Mouse (Mus musculus) thymus, postnatal 4 days (tissue): Measurements from ENCODE around the gene Pakap.

Experiments
- DNase-seq: peaks from one replicate; pipeline ENCODE4 v3.0.0; 2021

The Pakap gene

DNA sequence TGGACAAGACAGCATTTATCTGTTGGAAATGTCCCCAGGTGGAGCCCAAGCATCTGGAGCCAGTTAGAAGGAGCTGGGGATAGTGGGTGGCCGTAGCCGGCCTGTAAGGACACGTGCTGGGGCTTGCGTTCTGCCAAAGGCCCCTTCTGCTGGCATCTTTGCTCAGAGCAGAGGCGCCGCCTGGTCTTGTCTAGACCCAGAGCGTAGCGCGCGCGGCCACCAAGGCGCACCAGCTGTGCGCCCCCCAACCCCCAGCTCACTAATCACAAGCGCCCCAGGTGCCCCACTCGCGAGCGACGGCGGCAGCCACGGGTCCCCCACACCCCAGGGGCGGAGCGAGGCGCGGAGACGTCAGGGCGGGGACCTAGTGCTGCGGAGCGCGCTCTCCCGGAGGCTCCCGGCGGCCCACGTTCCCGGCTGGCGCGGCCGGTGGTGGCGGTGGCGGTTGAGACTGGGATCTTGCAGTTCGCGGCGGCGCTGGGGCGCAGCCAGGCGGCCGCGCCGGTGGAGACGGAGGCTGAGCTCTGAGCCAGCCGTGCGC is at the start of gene Pakap:
TSS of gene Pakap (plus strand) at position 514 of the 541 bp plus-strand sequence.
- DNase-seq: peak; percentile 44

DNA sequence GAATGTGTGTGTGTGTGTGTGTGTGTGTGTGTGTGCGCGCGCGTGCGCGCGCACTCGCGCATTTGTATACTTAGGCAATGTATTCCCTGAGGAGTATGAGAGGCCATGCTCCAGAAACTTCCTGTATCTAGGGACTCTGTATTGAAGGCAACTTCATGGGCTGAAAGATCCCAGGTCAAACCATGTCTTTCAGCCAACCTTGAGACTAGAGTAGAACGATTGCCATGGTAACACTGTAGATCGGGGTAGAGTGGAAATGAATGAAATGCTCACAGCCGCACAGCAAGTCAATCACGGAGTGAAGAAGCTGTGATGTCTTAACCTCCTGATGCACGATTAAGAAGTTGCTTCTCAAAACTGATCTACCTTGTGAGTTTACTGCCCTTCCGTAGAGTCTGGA is 44.5 kb upstream of the Pakap start:
- no peak for DNase-seq

DNA sequence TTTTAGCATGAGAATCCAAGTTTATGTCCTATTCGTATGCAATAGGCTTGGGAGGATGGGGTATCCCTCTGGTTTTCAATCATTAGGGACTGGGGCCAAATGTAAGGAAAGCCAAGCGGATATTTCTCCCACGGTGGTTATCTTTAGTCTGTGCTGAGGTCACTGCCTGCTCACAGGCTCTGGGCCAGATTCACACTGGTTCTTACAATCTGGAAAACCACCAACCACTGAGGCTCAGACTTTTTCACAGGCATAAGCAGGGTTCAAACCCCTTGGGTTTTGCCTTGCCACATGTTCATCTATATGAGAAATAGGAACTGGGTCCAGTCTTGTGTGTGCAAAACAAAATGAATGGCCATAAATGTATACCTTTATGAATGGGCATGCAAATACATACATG is 43.5 kb upstream of the Pakap start:
- no peak for DNase-seq

DNA sequence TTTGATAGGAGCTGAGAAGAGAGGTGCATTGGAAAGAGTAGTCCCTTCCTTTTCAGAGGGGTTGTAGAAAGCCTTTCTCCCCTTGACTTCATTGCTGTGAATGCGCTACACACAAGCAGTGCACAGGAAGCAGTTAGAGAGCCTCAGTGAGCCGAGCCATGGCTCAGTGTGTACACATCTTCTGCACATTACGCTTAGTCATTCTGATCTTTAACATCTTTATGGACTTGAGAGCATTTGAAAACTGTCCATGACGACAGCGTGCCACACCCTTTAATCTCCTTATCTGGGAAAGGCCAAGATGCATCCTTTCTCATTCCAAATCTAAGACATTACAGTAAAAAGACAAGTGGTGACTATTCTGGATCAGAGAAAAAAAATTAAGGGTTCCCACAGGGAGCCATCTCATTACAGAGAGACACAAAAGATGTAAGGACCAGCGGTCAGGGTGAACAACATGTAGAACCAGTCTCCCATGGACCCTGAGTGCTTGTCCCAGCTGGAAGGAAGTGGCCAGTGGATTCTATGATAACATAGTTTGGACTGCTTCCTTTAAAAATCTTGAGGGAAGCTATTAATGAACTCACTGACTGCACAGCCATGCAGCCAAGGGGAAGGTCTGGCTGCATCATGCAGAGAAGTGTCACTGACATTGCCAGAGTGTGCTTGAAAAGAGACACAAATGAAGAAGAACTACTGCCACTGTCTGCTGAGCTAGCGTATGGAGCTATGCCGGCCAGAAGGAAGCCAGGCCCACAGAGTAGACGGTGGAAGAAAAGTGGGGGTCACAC is 42.6 kb upstream of the Pakap start:
- DNase-seq: no peak

- DNase-seq: no peak
Measured at GRCm38 (mm10) chr4:57528296-57528695, 39.7 kb upstream of the Pakap start.

GRCm38 (mm10) chr4:57533686-57534085 is 34.3 kb upstream of the Pakap start:
- no peak for DNase-seq

DNA sequence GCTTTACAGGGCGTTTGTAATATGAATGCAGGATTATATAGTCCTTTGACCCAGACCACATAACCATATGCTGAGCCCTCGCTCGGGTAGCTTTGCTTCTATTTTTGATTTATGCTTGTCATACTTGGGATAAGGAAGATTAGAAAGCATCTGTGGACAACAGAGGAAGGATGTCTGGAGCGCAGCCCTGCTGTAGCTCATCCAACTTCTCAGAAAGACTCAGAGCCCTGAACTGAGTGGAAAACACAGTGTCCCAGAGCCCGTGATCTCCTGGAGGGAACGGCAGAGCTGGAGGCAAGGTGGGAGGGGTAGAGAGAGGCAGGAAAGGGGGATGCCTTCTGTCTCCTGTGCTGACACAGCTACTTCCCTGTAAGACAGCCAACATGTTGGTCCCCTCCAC is 33.7 kb upstream of the Pakap start:
- no peak for DNase-seq

GRCm38 (mm10) chr4:57535087-57535486 is 32.9 kb upstream of the Pakap start:
- DNase-seq: peak; percentile 8

GRCm38 (mm10) chr4:57538029-57538688 is 29.8 kb upstream of the Pakap start:
- DNase-seq: no peak

DNA sequence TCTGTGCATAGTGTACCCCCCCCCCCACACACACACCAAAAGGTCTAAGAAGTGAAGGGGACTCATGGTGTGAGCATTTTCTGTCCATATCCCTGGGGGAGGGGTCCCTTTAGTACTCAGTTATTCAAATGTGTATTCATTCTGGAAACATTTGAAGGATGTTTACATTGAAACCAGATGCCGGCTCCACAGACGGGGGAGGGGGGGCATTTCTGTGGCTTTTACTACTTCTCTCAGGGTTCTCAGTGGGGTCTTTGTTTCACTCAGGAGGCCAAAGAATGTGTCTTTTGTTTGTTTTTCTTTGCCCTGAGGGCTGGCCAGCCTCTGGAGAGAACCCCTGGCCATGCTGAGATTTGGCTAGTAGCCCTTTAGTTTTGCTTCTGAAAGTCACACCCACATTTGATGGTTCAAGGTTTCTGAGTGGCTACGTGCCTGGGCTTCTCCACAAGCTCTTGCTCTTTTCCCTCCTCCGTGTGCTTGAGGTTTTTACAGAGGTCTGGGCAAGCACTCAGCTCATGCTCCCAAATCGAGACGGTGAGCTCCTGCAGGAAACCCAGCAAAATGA is 24.2 kb upstream of the Pakap start:
- DNase-seq: no peak

DNA sequence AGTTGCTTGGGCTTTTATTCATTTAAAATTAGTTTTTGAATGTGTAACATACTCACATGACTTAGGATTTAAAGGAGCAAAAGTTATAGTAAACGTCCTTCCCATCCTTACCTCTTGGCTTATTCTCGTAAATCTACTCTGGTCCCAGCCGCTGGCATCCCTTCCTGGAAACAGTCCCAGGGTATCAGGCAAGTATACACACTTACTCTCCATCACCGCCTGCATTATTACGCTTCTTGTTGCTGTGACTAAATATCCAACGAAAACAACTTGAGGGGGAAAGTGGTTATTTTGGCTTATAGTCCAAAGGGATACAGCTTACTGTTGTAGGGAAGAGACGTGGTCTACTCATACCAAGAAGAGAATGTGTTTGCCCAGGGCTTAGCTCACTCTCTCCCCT is 20.2 kb upstream of the Pakap start:
- no peak for DNase-seq

DNA sequence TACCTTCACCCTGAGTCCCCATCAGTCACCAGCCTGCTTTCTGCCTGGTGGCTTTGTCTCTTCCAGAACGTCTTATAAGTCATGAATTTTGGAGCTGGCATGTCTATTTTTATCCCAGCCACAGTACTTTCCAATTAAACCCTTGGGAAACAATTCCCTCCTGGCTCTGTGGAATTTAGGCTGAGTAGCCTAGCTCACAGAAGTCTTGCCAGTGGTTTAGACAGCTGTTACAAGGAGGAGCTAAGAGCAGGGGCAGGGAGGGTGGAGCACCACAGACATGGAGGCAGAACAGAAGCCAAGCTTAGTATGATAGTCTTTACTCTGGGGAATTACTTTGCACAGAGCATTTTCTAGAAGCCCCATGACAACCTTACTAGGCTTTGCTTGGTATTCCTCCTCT is 17.8 kb upstream of the Pakap start:
- no peak for DNase-seq

DNA sequence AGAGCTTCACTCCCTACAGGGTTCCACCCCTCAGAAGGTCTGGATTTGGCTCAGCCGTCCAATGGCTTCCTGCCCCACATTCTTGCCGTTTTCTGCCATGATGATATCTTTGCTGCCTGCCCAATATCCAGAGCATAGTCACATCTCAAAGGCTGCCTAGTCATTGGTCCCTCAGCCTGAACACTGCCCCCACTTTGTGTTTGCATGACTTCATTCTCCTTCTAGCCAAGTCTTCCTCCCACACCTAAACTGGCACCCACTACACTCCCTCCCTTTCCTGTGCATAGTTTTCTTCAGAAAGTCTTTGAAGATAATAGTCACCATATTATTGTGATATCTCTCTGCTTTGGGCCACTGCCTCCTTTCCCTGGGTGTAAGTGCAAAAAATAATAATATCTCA is 10.9 kb upstream of the Pakap start:
- no peak for DNase-seq

DNA sequence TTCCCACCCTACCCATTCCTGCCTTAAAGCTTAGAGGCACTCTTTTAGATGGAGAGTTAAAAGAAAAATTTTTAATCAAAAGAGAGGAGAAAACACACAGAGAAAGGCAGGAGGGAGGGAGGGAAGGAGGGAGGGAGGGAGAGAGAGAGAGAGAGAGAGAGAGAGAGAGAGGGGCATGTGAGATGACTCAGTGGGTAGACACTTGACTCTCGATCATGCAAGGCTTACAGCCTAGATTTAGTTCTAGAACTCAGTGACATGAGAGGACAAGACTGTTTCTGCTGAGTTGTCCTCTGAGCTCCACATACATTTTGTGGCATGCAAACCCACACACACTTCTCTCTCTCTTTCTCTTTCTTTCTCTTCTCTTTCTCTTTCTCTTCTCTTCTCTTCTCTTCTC is 8.5 kb upstream of the Pakap start:
- DNase-seq: no peak

DNA sequence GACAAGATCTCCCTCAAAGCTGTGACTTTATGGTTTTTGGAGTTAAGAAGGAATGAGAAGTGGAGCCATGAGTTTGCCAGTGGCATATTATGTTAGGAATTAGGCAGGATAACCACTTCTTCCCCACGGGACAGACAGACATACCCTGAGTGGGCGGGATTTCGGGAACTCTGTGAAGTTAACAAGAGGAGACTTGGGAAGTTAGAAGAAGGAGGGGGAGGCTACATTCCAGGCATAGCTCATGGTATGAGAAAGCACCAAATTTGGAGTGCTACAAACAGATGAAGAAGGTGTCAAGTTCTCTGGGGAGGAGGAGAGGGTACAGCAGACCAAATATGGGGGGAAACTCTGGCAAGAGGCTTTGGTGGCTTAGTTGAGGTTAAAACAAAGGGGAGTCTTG is 8.0 kb upstream of the Pakap start:
- no peak for DNase-seq

DNA sequence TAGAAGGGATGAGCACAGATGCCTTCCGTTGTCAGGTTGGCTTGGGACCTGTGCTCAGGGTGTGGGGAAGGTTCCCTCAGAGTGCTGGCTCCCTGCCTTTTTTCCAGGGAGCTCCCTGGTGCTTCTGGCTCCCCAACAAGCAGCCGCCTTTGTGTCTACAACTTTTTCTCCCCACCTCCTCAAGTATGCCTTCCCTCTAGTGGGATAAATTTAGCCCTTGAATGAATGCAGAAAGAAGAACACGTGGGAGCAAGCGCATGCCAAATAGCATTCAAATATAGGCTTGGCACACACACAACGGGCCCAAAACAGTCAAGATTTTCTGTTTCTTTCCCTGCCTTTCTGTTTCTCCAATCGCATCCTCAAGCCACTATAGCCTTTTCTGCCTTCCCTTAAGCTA is 6.9 kb upstream of the Pakap start:
- no peak for DNase-seq

GRCm38 (mm10) chr4:57565283-57565682 is 2.7 kb upstream of the Pakap start:
- no peak for DNase-seq

DNA sequence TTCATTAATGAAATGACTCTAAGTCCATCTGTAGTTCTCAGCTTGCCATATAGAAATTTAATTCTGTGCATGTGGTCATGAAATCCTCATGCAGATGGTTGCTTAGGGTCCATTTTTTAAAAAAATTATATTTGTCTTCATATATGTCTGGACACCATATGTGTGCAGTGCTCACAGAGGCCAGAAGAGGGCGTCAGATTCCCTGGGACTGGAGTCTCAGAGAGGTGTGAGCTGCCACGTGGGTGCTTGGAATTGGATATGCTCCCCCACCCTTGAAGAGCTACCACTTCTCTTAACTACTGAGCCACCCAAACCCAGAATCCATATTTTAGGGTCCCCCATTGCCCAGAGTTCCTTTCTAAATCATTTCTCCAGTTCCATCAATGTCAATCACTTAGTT is 2.2 kb upstream of the Pakap start:
- DNase-seq: peak; percentile 56

- DNase-seq: no peak
Measured at GRCm38 (mm10) chr4:57568268-57569068, 489 bp downstream of the Pakap start.

DNA sequence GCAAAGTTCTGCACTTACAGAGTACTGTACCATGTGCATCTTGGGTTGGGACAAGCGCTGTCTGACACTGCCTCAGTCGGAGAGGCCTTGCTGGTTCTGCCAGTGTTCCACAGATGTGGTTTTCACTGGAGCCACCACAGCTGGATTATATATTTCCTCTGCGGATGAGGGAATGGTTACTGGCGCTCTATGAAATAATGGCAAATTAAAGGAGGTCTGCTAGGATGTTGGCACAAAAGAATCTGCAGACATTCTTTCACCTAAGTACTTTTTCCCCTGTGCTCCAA is 1.0 kb downstream of the Pakap start:
- DNase-seq: no peak

DNA sequence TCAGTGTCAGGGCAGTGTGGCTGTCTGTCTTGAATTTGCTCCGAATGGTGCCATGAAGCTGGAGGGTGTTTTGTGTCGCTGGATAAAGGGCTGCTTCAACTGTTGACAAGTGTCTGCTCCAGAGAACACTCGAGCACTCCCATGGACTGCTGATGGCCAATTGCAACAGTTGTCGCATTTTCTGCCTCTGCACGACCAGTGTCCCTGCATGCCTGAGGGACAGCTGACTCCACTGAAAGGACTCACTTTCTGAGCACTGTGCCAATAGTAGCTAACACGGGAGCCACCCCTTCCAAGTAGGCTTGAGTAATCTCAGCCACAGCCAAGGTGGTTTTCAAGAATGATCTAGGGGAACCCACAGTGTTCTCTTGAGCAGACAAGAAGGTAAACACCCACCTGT is 1.7 kb downstream of the Pakap start:
- DNase-seq: no peak

GRCm38 (mm10) chr4:57570229-57570628 is 2.2 kb downstream of the Pakap start:
- no peak for DNase-seq

- DNase-seq: no peak
Measured at GRCm38 (mm10) chr4:57574181-57574580, 6.2 kb downstream of the Pakap start.

- DNase-seq: no peak
Measured at GRCm38 (mm10) chr4:57574646-57575045, 6.7 kb downstream of the Pakap start.
